Mouse (Mus musculus) hematopoietic stem cell, adult 5-6 weeks (primary cell): ENCODE results near the gene Fli1. TPM values are rescaled to one million over a fixed set of nuclear protein-coding genes. Genes with fewer than 3 reads are reported as not detected.

Experiments
- ATAC-seq, 2 experiments: fragments of 125-278 bp in 1 of 2; replicated peaks in 1 of 2; 2 replicates each; pipeline ENCODE4 v1.8.0; 2016 to 2017; ENCODE audit warnings: inconsistent platforms in 2 of 2, mild to moderate bottlenecking in 2 of 2, moderate number of reproducible peaks in 2 of 2, low read depth in 1 of 2, moderate TSS enrichment in 1 of 2; ENCODE audit not compliant: low FRiP score in 2 of 2, poor library complexity in 2 of 2, severe bottlenecking in 2 of 2, insufficient read depth in 1 of 2, low TSS enrichment in 1 of 2
- total RNA-seq: library from RNA; stranded (forward); fragments of 172-1452, 232-1000 nt; gene quantifications from 2 replicates; pipeline ENCODE4 v1.2.3, GENCODE M21; 2017

Gene Fli1
- total RNA-seq, 1 experiment from 2014 or later: 123 TPM

- ATAC-seq: 0 out of 4 replicates have a peak, but pooled peaks of 1 of the 2 experiments have one; percentile 25
Measured at GRCm38 (mm10) chr9:32409060-32409961, 133.3 kb downstream of the Fli1 start.

GRCm38 (mm10) chr9:32408730-32409059 lies 134.0 kb downstream of the Fli1 start:
- ATAC-seq: no peak

GRCm38 (mm10) chr9:32405191-32405925 lies 137.3 kb downstream of the Fli1 start:
- ATAC-seq: peak; percentile 71 to 77

- ATAC-seq: peak in 1 of 2 experiments; percentile 52; a peak in 3 of 4 replicates
Measured at GRCm38 (mm10) chr9:32400662-32401161, 141.9 kb downstream of the Fli1 start.

GRCm38 (mm10) chr9:32400212-32400611 lies 142.4 kb downstream of the Fli1 start:
- ATAC-seq: no peak

- no peak for ATAC-seq
Measured at GRCm38 (mm10) chr9:32394761-32395161, 147.9 kb downstream of the Fli1 start.

GRCm38 (mm10) chr9:32392716-32393115 lies 149.9 kb downstream of the Fli1 start:
- ATAC-seq: no peak

GRCm38 (mm10) chr9:32391701-32392100 lies 151.0 kb downstream of the Fli1 start:
- no peak for ATAC-seq

- ATAC-seq: peak; percentile 73 to 87
Measured at GRCm38 (mm10) chr9:32391092-32391491, 151.6 kb downstream of the Fli1 start.

GRCm38 (mm10) chr9:32388120-32388519 lies 154.5 kb downstream of the Fli1 start:
- peak in 1 of 2 experiments; percentile 49; a peak in 1 of 4 replicates for ATAC-seq

GRCm38 (mm10) chr9:32384906-32385305 lies 157.8 kb downstream of the Fli1 start:
- ATAC-seq: no peak

GRCm38 (mm10) chr9:32376863-32377590 lies 165.6 kb downstream of the Fli1 start:
- no peak for ATAC-seq

GRCm38 (mm10) chr9:32376031-32376430 lies 166.6 kb downstream of the Fli1 start:
- no peak for ATAC-seq

- no peak for ATAC-seq
Measured at GRCm38 (mm10) chr9:32373656-32374055, 169.0 kb downstream of the Fli1 start.
